Mouse (Mus musculus): Measurements from ENCODE around the gene Thrap3.

Gene Thrap3

GRCm38 (mm10) chr4:126159455-126159854 is 43.1 kb downstream of the Thrap3 start:
- TF ChIP-seq CTCF (conservative IDR thresholded peaks at IDR 0.05; ENCODE audit: low read length) (no peak), POU5F1 (IDR thresholded peaks at IDR 0.05; ENCODE audit: borderline replicate concordance, low read length) (no peak), NANOG (IDR thresholded peaks at IDR 0.05; ENCODE audit: borderline replicate concordance, low read length) (no peak)
- Histone ChIP-seq H3K27me3 (ENCODE audit: insufficient read depth, low read length) (peaks cover 5% of the 10 kb centered on the region; the same call in 1 of the 2 replicates), H3K4me3 (replicated peaks; ENCODE audit: low read length) (no peak overlapping the region), H3K4me1 (replicated peaks; ENCODE audit: low read depth, low read length) (peaks cover 36% of the 10 kb centered on the region), H3K36me3 (ENCODE audit: insufficient read depth, low read length) (peaks cover 3% of the 10 kb centered on the region), H3K9me3 (ENCODE audit: low read length) (no peaks in the 10 kb centered on the region)

- peaks cover 5% of the 10 kb centered on the region; the same call in 1 of the 2 replicates for H3K27me3 ChIP-seq (ENCODE audit: insufficient read depth, low read length)
- no peaks in the 10 kb centered on the region for H3K9me3 ChIP-seq (ENCODE audit: low read length)
- H3K4me1 ChIP-seq (replicated peaks; ENCODE audit: low read depth, low read length) = peaks cover 35% of the 10 kb centered on the region
- no peak overlapping the region for H3K4me3 ChIP-seq (replicated peaks; ENCODE audit: low read length)
- peaks cover 8% of the 10 kb centered on the region for H3K36me3 ChIP-seq (ENCODE audit: insufficient read depth, low read length)
- TF ChIP-seq CTCF (conservative IDR thresholded peaks at IDR 0.05; ENCODE audit: low read length) (peak; percentile 45), POU5F1 (IDR thresholded peaks at IDR 0.05; ENCODE audit: borderline replicate concordance, low read length) (no peak)
Measured at GRCm38 (mm10) chr4:126157562-126157961, 45.0 kb downstream of the Thrap3 start.

GRCm38 (mm10) chr4:126156617-126157016 is 45.9 kb downstream of the Thrap3 start:
- Histone ChIP-seq H3K36me3 (ENCODE audit: insufficient read depth, low read length) (peaks cover 18% of the 10 kb centered on the region), H3K4me3 (replicated peaks; ENCODE audit: low read length) (no peak overlapping the region), H3K4me1 (replicated peaks; ENCODE audit: low read depth, low read length) (peaks cover 36% of the 10 kb centered on the region), H3K27me3 (ENCODE audit: insufficient read depth, low read length) (peaks cover 5% of the 10 kb centered on the region; the same call in 1 of the 2 replicates), H3K9me3 (ENCODE audit: low read length) (no peaks in the 10 kb centered on the region)
- TF ChIP-seq CTCF (conservative IDR thresholded peaks at IDR 0.05; ENCODE audit: low read length) = peak; percentile 99
- no peak for TF ChIP-seq NANOG (IDR thresholded peaks at IDR 0.05; ENCODE audit: borderline replicate concordance, low read length)
- TF ChIP-seq POU5F1 (IDR thresholded peaks at IDR 0.05; ENCODE audit: borderline replicate concordance, low read length) = no peak

- Histone ChIP-seq H3K9me3 (ENCODE audit: low read length) (no peaks in the 10 kb centered on the region), H3K36me3 (ENCODE audit: insufficient read depth, low read length) (peaks cover 25% of the 10 kb centered on the region), H3K4me1 (replicated peaks; ENCODE audit: low read depth, low read length) (peaks cover 41% of the 10 kb centered on the region), H3K27me3 (ENCODE audit: insufficient read depth, low read length) (no peaks in the 10 kb centered on the region), H3K4me3 (replicated peaks; ENCODE audit: low read length) (no peak overlapping the region)
- no peak for TF ChIP-seq NANOG (IDR thresholded peaks at IDR 0.05; ENCODE audit: borderline replicate concordance, low read length)
- TF ChIP-seq POU5F1 (IDR thresholded peaks at IDR 0.05; ENCODE audit: borderline replicate concordance, low read length) = no peak
- no peak for TF ChIP-seq CTCF (conservative IDR thresholded peaks at IDR 0.05; ENCODE audit: low read length)
Measured at GRCm38 (mm10) chr4:126155869-126156268, 46.7 kb downstream of the Thrap3 start.

- peaks cover 48% of the 10 kb centered on the region for H3K4me1 ChIP-seq (replicated peaks; ENCODE audit: low read depth, low read length)
- H3K27me3 ChIP-seq (ENCODE audit: insufficient read depth, low read length) = no peaks in the 10 kb centered on the region
- TF ChIP-seq CTCF (conservative IDR thresholded peaks at IDR 0.05; ENCODE audit: low read length) (no peak), NANOG (IDR thresholded peaks at IDR 0.05; ENCODE audit: borderline replicate concordance, low read length) (no peak), POU5F1 (IDR thresholded peaks at IDR 0.05; ENCODE audit: borderline replicate concordance, low read length) (no peak)
- H3K36me3 ChIP-seq (ENCODE audit: insufficient read depth, low read length) = peaks cover 25% of the 10 kb centered on the region
- no peak overlapping the region for H3K4me3 ChIP-seq (replicated peaks; ENCODE audit: low read length)
- no peaks in the 10 kb centered on the region for H3K9me3 ChIP-seq (ENCODE audit: low read length)
Measured at GRCm38 (mm10) chr4:126155183-126155582, 47.4 kb downstream of the Thrap3 start.

- TF ChIP-seq NANOG (IDR thresholded peaks at IDR 0.05; ENCODE audit: borderline replicate concordance, low read length) = no peak
- no peak for TF ChIP-seq POU5F1 (IDR thresholded peaks at IDR 0.05; ENCODE audit: borderline replicate concordance, low read length)
- no peak for TF ChIP-seq CTCF (conservative IDR thresholded peaks at IDR 0.05; ENCODE audit: low read length)
- Histone ChIP-seq H3K27me3 (ENCODE audit: insufficient read depth, low read length) (peaks cover 8% of the 10 kb centered on the region), H3K36me3 (ENCODE audit: insufficient read depth, low read length) (peaks cover 32% of the 10 kb centered on the region), H3K9me3 (ENCODE audit: low read length) (no peaks in the 10 kb centered on the region), H3K4me3 (replicated peaks; ENCODE audit: low read length) (no peak overlapping the region), H3K4me1 (replicated peaks; ENCODE audit: low read depth, low read length) (peaks cover 66% of the 10 kb centered on the region)
Measured at GRCm38 (mm10) chr4:126152864-126153263, 49.7 kb downstream of the Thrap3 start.

- H3K9me3 ChIP-seq (ENCODE audit: low read length) = no peaks in the 10 kb centered on the region
- H3K4me1 ChIP-seq (replicated peaks; ENCODE audit: low read depth, low read length) = peaks cover 76% of the 10 kb centered on the region
- H3K4me3 ChIP-seq (replicated peaks; ENCODE audit: low read length) = peak overlapping the region; percentile 88; the same call in 1 of the 2 replicates
- H3K36me3 ChIP-seq (ENCODE audit: insufficient read depth, low read length) = peaks cover 32% of the 10 kb centered on the region
- no peak for TF ChIP-seq NANOG (IDR thresholded peaks at IDR 0.05; ENCODE audit: borderline replicate concordance, low read length)
- no peak for TF ChIP-seq CTCF (conservative IDR thresholded peaks at IDR 0.05; ENCODE audit: low read length)
- no peak for TF ChIP-seq POU5F1 (IDR thresholded peaks at IDR 0.05; ENCODE audit: borderline replicate concordance, low read length)
- peaks cover 8% of the 10 kb centered on the region for H3K27me3 ChIP-seq (ENCODE audit: insufficient read depth, low read length)
Measured at GRCm38 (mm10) chr4:126151701-126152440, 50.7 kb downstream of the Thrap3 start.

GRCm38 (mm10) chr4:126150949-126151320 is 51.6 kb downstream of the Thrap3 start:
- TF ChIP-seq NANOG (IDR thresholded peaks at IDR 0.05; ENCODE audit: borderline replicate concordance, low read length) (no peak), POU5F1 (IDR thresholded peaks at IDR 0.05; ENCODE audit: borderline replicate concordance, low read length) (no peak), CTCF (conservative IDR thresholded peaks at IDR 0.05; ENCODE audit: low read length) (no peak)
- H3K27me3 ChIP-seq (ENCODE audit: insufficient read depth, low read length) = peaks cover 8% of the 10 kb centered on the region

More at GRCm38 (mm10) chr4:126150949-126151320, 51.6 kb downstream of the Thrap3 start:
- peak overlapping the region; percentile 88 for H3K4me3 ChIP-seq (replicated peaks; ENCODE audit: low read length)
- peaks cover 78% of the 10 kb centered on the region for H3K4me1 ChIP-seq (replicated peaks; ENCODE audit: low read depth, low read length)
- no peaks in the 10 kb centered on the region for H3K9me3 ChIP-seq (ENCODE audit: low read length)
- peaks cover 32% of the 10 kb centered on the region for H3K36me3 ChIP-seq (ENCODE audit: insufficient read depth, low read length)
